ENCODE assay signal across 8 mouse cellular contexts in genomic region chr13:34814161-34815056, GRCm38 (mm10).
DNase-seq lines count a peak whose midpoint lies in the region; ATAC-seq lines count a peak whose summit lies in the region.

No protein-coding gene starts in this region.

- no peak for DNase-seq in kidney, adult 8-10 months
- no peak for DNase-seq in liver, embryonic 13.5 days
- DNase-seq in retina, adult 2 months (ENCODE audit: low read depth, low spot score): peak; percentile 74
- DNase-seq in thymus, postnatal 4 days: no peak
- no peak for DNase-seq in ovary, postnatal 10 days (ENCODE audit: low spot score)

- peak; percentile 93 for ATAC-seq in kidney, embryonic 16.5 days (ENCODE audit: low FRiP score, low TSS enrichment)
- 0 out of 2 replicates have a peak, but pooled peaks have one; percentile 60 for ATAC-seq in embryonic facial prominence, embryonic 15.5 days (ENCODE audit: insufficient number of reproducible peaks, low FRiP score, low TSS enrichment, low read depth)
- ATAC-seq in hindbrain, embryonic 13.5 days (ENCODE audit: low FRiP score): peak; percentile 92
- peak; percentile 54; the same call in 1 of the 2 replicates for ATAC-seq in liver, embryonic 13.5 days (ENCODE audit: low read depth)

- H3K9ac ChIP-seq in kidney, embryonic 16.5 days (replicated peaks; ENCODE audit: low read length): peak overlapping the region; percentile 29; the same call in 1 of the 2 replicates
- no peak overlapping the region for H3K9ac ChIP-seq in embryonic facial prominence, embryonic 15.5 days
- peak overlapping the region; percentile 51 for H3K9ac ChIP-seq in hindbrain, embryonic 13.5 days
- peak overlapping the region; percentile 39; the same call in 1 of the 2 replicates for H3K9ac ChIP-seq in liver, embryonic 13.5 days

- H3K4me3 ChIP-seq in kidney, embryonic 16.5 days (ENCODE audit: low read length): peak overlapping the region; percentile 10
- no peak overlapping the region for H3K4me3 ChIP-seq in embryonic facial prominence, embryonic 15.5 days (replicated peaks)
- H3K4me3 ChIP-seq in hindbrain, embryonic 13.5 days: 0 out of 2 replicates have a peak overlapping the region, but pooled peaks have one; percentile 3
- H3K4me3 ChIP-seq in liver, embryonic 13.5 days (replicated peaks): no peak overlapping the region

- no peaks in the 10 kb centered on the region for H3K27me3 ChIP-seq in kidney, embryonic 16.5 days (ENCODE audit: insufficient read depth, low read length)
- H3K27me3 ChIP-seq in embryonic facial prominence, embryonic 15.5 days: no peaks in the 10 kb centered on the region
- H3K27me3 ChIP-seq in hindbrain, embryonic 13.5 days: no peaks in the 10 kb centered on the region
- H3K27me3 ChIP-seq in liver, embryonic 13.5 days: no peaks in the 10 kb centered on the region

- 13% methylated on average over 18 of the region's 18 CpGs for WGBS in kidney, embryonic 16.5 days
- 21% methylated on average over 18 of the region's 18 CpGs for WGBS in embryonic facial prominence, embryonic 15.5 days
- WGBS in hindbrain, embryonic 13.5 days: 13% methylated on average over 18 of the region's 18 CpGs
- 34% methylated on average over 18 of the region's 18 CpGs for WGBS in liver, embryonic 13.5 days (ENCODE audit: insufficient replicate concordance)

- peaks cover 20% of the 10 kb centered on the region for H3K4me1 ChIP-seq in kidney, embryonic 16.5 days (ENCODE audit: insufficient read depth, low read length)
- H3K4me1 ChIP-seq in embryonic facial prominence, embryonic 15.5 days: peaks cover 11% of the 10 kb centered on the region
- H3K4me1 ChIP-seq in hindbrain, embryonic 13.5 days (replicated peaks): peaks cover 26% of the 10 kb centered on the region
- H3K4me1 ChIP-seq in liver, embryonic 13.5 days (replicated peaks): peaks cover 13% of the 10 kb centered on the region

- peaks cover 5% of the 10 kb centered on the region; the same call in 1 of the 2 replicates for H3K9me3 ChIP-seq in kidney, embryonic 16.5 days (ENCODE audit: low read length)
- H3K9me3 ChIP-seq in embryonic facial prominence, embryonic 15.5 days (replicated peaks): no peaks in the 10 kb centered on the region; the same call in 1 of the 2 replicates
- peaks cover 15% of the 10 kb centered on the region; the same call in 1 of the 2 replicates for H3K9me3 ChIP-seq in hindbrain, embryonic 13.5 days
- no peaks in the 10 kb centered on the region for H3K9me3 ChIP-seq in liver, embryonic 13.5 days (replicated peaks)

- H3K36me3 ChIP-seq in kidney, embryonic 16.5 days (ENCODE audit: insufficient read depth, low read length): no peaks in the 10 kb centered on the region
- no peaks in the 10 kb centered on the region for H3K36me3 ChIP-seq in embryonic facial prominence, embryonic 15.5 days
- no peaks in the 10 kb centered on the region for H3K36me3 ChIP-seq in hindbrain, embryonic 13.5 days
- no peaks in the 10 kb centered on the region for H3K36me3 ChIP-seq in liver, embryonic 13.5 days

- peak overlapping the region; percentile 15 for H3K27ac ChIP-seq in kidney, embryonic 16.5 days (ENCODE audit: low read length)
- H3K27ac ChIP-seq in embryonic facial prominence, embryonic 15.5 days (replicated peaks): peak overlapping the region; percentile 55
- peak overlapping the region; percentile 85 for H3K27ac ChIP-seq in hindbrain, embryonic 13.5 days
- no peak overlapping the region; the same call in 1 of the 2 replicates for H3K27ac ChIP-seq in liver, embryonic 13.5 days

- peak overlapping the region; percentile 39 for H3K4me2 ChIP-seq in kidney, embryonic 16.5 days (replicated peaks; ENCODE audit: low read depth, low read length)
- H3K4me2 ChIP-seq in embryonic facial prominence, embryonic 15.5 days (replicated peaks): peak overlapping the region; percentile 29; the same call in 1 of the 2 replicates
- H3K4me2 ChIP-seq in hindbrain, embryonic 13.5 days: peak overlapping the region; percentile 34
- peak overlapping the region; percentile 28; the same call in 1 of the 2 replicates for H3K4me2 ChIP-seq in liver, embryonic 13.5 days

Comparison
In these comparisons a context has a peak if more than half of its experiments do, and no peak if none do; other contexts are left out.
1. H3K4me3 ChIP-seq: peak in kidney, embryonic 16.5 days (single experiment) and hindbrain, embryonic 13.5 days (single experiment); none in embryonic facial prominence, embryonic 15.5 days (single experiment) and liver, embryonic 13.5 days (single experiment).
2. Peak in every context shown above with its lines, with median percentiles within 50 percentile points of each other: ATAC-seq and H3K4me2 ChIP-seq.